Mouse (Mus musculus): Measurements from ENCODE around the gene Cyp8b1.

The Cyp8b1 gene

GRCm38 (mm10) chr9:121890441-121890941 is 25.6 kb downstream of the Cyp8b1 start:
- peak; percentile 49 for DNase-seq (ENCODE audit: low spot score)

- no peak for DNase-seq (ENCODE audit: low spot score)
Observed at GRCm38 (mm10) chr9:121889927-121890440, 26.1 kb downstream of the Cyp8b1 start.

- no peak for DNase-seq (ENCODE audit: low spot score)
Observed at GRCm38 (mm10) chr9:121882015-121882457, 34.1 kb downstream of the Cyp8b1 start.

- no peak for DNase-seq (ENCODE audit: low spot score)
Observed at GRCm38 (mm10) chr9:121881301-121881700, 34.8 kb downstream of the Cyp8b1 start.

- DNase-seq (ENCODE audit: low spot score), result peak; percentile 89
Observed at GRCm38 (mm10) chr9:121880840-121881239, 35.3 kb downstream of the Cyp8b1 start.

- peak; percentile 79 for DNase-seq (ENCODE audit: low spot score)
Observed at GRCm38 (mm10) chr9:121877052-121877740, 38.9 kb downstream of the Cyp8b1 start.

GRCm38 (mm10) chr9:121873578-121873977 is 42.5 kb downstream of the Cyp8b1 start:
- DNase-seq (ENCODE audit: low spot score), result no peak

- DNase-seq (ENCODE audit: low spot score), result no peak
Observed at GRCm38 (mm10) chr9:121872062-121872683, 43.9 kb downstream of the Cyp8b1 start.

GRCm38 (mm10) chr9:121869973-121870515 is 46.1 kb downstream of the Cyp8b1 start:
- DNase-seq (ENCODE audit: low spot score), result peak; percentile 43

GRCm38 (mm10) chr9:121869432-121869831 is 46.7 kb downstream of the Cyp8b1 start:
- no peak for DNase-seq (ENCODE audit: low spot score)

- no peak for DNase-seq (ENCODE audit: low spot score)
Observed at GRCm38 (mm10) chr9:121868236-121868635, 47.9 kb downstream of the Cyp8b1 start.

GRCm38 (mm10) chr9:121867632-121868031 is 48.5 kb downstream of the Cyp8b1 start:
- no peak for DNase-seq (ENCODE audit: low spot score)

GRCm38 (mm10) chr9:121865425-121866008 is 50.6 kb downstream of the Cyp8b1 start:
- DNase-seq (ENCODE audit: low spot score), result peak; percentile 28

GRCm38 (mm10) chr9:121864837-121865236 is 51.3 kb downstream of the Cyp8b1 start:
- DNase-seq (ENCODE audit: low spot score), result no peak
